Mouse (Mus musculus) thymus, postnatal 0 days (tissue): ENCODE results near the gene Adgrg4. TPM values are rescaled to one million over a fixed set of nuclear protein-coding genes. Genes with fewer than 3 reads are reported as not detected.

Experiments used
- DNase-seq: peaks from one replicate; pipeline ENCODE4 v3.0.0-alpha.2; 2015; ENCODE audit warnings: low spot score
- polyA plus RNA-seq: library from polyadenylated mRNA; unstranded; fragments of >200 nt; fragmentation: Nextera tagmentation; extraction: Ambion mirVana; gene quantifications from 2 replicates; pipeline ENCODE4 v1.2.1, GENCODE M21; 2015

Adgrg4 gene
- not detected in 2 replicates for polyA plus RNA-seq

DNA sequence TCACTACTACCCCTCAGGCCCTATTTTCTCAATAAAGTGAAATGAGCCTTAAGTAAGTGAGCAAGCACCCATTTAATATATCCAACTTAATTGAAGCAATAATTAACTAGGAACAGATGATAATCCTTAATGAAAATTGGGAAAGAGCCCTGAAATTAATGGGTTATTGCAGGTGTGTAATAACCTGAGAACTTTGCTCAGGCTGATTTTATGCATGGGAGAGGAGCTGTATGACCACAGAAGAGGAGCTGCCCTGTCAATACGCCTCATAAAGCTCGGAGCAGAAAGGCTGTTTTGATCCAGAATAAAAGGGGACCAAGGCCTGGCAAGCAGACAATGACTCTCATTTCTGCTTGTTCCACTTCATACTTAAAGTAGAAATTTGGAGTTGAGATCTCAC lies at the start of gene Adgrg4:
TSS of gene Adgrg4 (plus strand) at position 301 of the 400 bp plus-strand sequence.
- DNase-seq = no peak

DNA sequence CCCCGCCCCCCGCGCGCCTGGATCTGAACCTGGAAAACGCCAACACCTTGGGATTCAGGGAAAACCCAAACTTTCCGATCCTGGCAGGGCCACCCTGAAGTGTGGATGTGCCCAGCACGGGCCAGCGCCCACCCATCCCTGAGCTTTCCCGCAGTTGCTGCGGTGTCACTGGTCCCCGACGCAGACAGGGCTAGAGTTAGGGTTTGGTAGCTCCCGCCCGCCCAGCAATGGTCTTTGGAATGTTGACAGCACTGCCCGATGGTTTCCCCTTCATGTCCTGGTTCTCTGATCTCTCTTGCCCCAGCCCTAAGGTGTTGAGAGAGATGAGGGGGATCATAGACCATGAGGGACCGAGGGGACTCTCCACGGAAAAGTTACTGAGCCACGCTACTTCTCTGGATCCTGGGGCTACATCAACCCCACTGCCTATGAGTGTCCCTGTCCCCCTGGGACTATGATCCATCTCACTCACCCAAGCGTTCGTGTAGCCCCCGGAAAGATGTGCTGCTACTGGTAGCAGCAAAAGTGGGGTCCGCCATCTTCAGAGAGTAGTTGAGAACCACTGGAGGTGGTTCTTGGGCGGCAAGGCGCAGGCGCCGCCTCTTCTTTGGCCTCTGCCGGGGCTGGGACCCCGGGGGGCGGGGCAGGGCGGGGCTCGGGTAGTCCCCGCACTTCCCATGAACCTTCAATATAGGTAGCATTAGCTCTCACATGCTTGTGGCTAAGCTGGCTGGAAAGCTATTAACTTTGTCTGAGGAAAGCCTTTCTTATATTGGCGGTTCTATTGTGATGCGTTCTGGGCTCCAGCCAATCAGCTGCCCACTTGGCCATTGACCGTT lies 48.0 kb upstream of the Adgrg4 start, which contains the start of gene Map7d3:
TSS of gene Map7d3 (minus strand) at position 562 of the 839 bp plus-strand sequence.
- no peak for DNase-seq

DNA sequence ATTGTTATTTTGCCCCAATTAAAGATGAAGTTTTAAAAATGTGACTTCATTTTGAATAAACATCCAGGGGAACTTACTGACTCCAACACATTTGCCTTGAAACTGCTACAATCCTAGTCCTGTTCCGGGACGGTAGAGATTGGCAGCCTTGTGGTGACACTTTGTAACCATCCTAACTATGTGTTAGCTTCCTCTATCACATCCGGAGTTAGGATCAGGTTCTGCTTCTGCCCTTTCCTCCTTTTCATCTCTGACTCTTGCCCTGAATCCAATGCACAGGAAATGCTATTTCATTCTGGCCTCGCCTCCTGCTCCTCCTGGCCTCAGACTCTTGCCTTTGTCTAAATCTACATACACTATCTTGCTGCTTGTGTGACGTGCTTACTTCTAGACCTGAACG lies 42.5 kb upstream of the Adgrg4 start:
- no peak for DNase-seq

DNA sequence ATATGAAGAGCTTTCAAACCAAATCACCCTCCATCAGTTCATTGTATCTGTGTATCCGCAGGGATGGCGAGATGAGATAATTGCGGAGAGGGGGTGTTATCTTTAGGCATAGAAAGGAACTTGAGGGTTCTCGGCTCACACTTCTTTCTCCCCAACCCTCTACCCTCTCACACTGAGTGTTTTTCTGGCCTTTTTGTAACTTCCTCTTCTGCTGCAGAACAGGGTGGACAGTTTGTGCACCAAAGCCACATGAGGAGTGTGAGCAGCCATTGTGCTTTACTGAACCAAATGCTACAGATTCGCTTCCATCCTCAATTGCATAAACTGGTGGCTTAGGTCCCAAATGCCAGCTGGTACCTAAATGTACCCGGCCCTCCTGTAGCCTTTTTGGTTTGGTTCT lies 34.1 kb upstream of the Adgrg4 start:
- no peak for DNase-seq

DNA sequence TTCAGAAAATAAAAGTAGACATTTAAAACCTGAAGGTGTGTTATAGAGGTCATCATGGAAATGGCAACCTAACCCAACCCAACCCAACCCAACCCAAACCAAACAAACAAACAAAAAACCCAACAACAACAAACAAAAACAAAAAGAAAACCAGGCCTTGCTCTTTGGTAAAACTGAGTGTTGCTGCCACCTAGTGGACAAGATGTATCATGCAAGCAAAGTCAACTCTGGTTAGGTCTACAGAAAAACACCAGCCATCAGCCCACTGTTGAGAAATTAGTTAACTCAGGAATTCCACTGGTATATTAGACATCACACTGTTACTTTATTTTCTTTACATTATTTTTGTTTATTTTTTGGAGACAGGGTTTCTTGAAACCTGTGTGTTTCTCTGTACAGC lies 30.6 kb upstream of the Adgrg4 start:
- peak; percentile 28 for DNase-seq

DNA sequence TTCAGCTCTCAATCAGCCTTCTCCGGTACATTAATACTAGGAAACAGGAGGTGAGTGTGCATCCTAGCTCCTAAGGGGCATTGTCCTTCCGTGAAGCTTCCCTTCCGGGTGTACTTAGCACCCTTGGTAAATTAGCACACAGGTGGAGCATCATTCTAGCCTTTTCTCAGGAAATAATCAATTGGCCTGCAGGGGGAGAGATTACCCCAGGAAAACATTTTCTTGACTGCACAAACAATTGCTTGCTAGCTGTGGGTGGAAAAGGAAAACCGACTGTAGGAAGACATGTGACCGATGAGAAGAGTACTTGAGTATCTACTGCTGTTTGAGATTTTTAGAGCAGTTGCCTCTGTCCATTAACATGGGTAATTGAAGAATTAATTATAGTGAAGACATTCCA lies 28.7 kb upstream of the Adgrg4 start:
- no peak for DNase-seq

DNA sequence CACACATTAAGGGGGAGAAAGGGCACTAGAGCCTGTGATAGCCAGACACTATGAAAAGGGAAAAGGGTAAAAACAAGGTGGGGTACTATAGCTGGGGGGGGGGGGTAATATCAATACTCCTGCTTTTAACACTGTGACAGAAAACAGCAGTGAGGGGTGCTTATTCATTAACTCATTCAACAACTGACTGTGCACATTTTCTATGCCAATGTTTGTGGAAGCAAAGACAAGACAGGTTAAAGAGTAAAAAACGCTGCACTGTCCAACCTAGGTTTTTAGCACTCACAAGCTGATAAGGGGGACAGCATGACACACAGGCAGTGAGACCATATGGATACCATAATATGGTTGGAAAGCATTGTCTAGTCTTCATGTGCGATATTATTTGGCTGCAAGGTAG lies 142.9 kb downstream of the Adgrg4 start:
- DNase-seq = no peak

DNA sequence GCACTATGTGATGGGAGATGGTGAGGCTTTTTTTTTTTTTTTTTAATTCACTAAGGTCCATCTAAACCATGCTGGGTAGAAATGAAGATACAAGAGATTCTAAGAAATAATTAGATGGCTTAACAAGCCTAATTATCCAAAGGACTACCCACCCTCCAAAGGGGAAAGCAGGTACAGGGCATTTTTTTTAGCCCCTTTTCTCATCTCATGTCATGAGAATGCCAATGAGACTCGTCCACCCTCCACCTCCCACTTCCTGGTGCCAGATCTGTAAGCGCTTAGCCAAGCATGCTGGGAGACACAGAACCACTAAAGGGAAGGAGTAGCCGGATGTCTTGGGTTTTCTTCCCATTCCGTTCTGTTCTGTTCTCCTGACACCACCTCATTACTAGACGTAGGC lies 172.8 kb downstream of the Adgrg4 start, which contains the start of gene Brs3:
TSS of gene Brs3 (plus strand) at position 301 of the 400 bp plus-strand sequence.
- DNase-seq = no peak

DNA sequence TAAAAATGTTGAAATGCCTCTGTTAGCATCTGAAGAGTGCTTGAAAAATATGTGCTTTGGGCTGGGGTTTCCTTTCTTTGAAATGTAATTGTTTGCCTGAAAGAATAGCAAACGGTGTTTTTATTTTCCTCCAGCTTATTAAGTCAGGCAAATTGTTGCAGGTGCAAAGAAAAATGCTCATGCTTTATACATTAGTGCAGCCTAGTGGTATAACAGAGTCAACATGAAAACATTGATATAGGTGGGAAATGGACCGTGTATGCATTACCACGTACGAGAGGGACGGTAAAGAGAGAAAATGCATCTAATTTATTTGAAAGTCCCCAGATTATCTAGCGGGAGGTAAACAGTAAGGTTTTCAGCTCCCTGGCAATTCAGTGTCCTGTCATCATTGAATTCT lies 173.9 kb downstream of the Adgrg4 start:
- no peak for DNase-seq

Other genes starting within 250 kb of the Adgrg4 start
- gene Fhl1, start 138.4 kb upstream of the Adgrg4 start, polyA plus RNA-seq = 7.9 and 9.5 TPM in 2 replicates
- gene Map7d3, start 47.8 kb upstream of the Adgrg4 start, polyA plus RNA-seq = 1.1 and 1.2 TPM in 2 replicates
- not detected in 2 replicates for gene Brs3, start 172.9 kb downstream of the Adgrg4 start, polyA plus RNA-seq
- gene Htatsf1, start 183.4 kb downstream of the Adgrg4 start, polyA plus RNA-seq = 57.5 and 57.6 TPM in 2 replicates
- gene Vgll1, start 217.9 kb downstream of the Adgrg4 start, polyA plus RNA-seq = not detected in 2 replicates